Mouse (Mus musculus) ES-E14 (cell line): ENCODE data around the gene Szt2. TPM values are rescaled to one million over a fixed set of nuclear protein-coding genes. Genes with fewer than 3 reads are reported as not detected.

Experiments used
- DNase-seq: peaks from one replicate; pipeline ENCODE4 v3.0.0-alpha.2; 2013; ENCODE audit warnings: low read depth, low spot score
- H3K27ac ChIP-seq: 2 replicates; pipeline ENCODE4 v1.5.1; 2012; ENCODE audit warnings: low read depth, mild to moderate bottlenecking, low read length, moderate library complexity, mixed read lengths; ENCODE audit not compliant: poor library complexity, insufficient read depth, severe bottlenecking
- H3K36me3 ChIP-seq: 2 replicates; pipeline ENCODE4 v1.6.1; 2012; ENCODE audit warnings: mild to moderate bottlenecking, low read length, moderate library complexity, mixed read lengths; ENCODE audit not compliant: control insufficient read depth, poor library complexity, insufficient read depth, severe bottlenecking
- H3K4me1 ChIP-seq, 2 experiments: fragments of 150-350 bp in 1 of 2; sonication (generic) in 1 of 2; 2 replicates each; pipeline ENCODE4 v1.6.1; 2012; ENCODE audit warnings: low read length in 2 of 2, mild to moderate bottlenecking in 1 of 2, mixed read lengths in 1 of 2; ENCODE audit not compliant: control insufficient read depth in 2 of 2, insufficient read depth in 2 of 2, poor library complexity in 1 of 2
- H3K4me3 ChIP-seq, 2 experiments: fragments of 150-350 bp in 1 of 2; sonication (generic) in 1 of 2; 2 replicates each; pipeline ENCODE4 v1.5.1; 2012; ENCODE audit warnings: low read length in 2 of 2, low read depth in 1 of 2, mild to moderate bottlenecking in 1 of 2, mixed read lengths in 1 of 2; ENCODE audit not compliant: insufficient read depth in 1 of 2, poor library complexity in 1 of 2, severe bottlenecking in 1 of 2
- H3K9ac ChIP-seq: 2 replicates; pipeline ENCODE4 v1.6.1; 2012; ENCODE audit warnings: low read depth, mild to moderate bottlenecking, low read length, mixed read lengths; ENCODE audit not compliant: poor library complexity, insufficient read depth, severe bottlenecking
- H3K9me3 ChIP-seq: fragments of 150-350 bp; sonication (generic); 2 replicates; pipeline ENCODE4 v1.6.1; 2012; ENCODE audit warnings: low read depth, mild to moderate bottlenecking, low read length; ENCODE audit not compliant: control insufficient read depth, insufficient read depth
- CHD2 ChIP-seq: IDR thresholded peaks from 2 replicates; pipeline ENCODE4 v1.6.1; 2014; ENCODE audit warnings: mild to moderate bottlenecking, low read depth, low read length, inconsistent platforms
- HCFC1 ChIP-seq: IDR thresholded peaks from 2 replicates; pipeline ENCODE4 v1.6.1; 2012; ENCODE audit warnings: low read length, inconsistent platforms, borderline replicate concordance; ENCODE audit not compliant: insufficient read depth
- MAFK ChIP-seq: IDR thresholded peaks from 2 replicates; pipeline ENCODE4 v1.6.1; 2014; ENCODE audit warnings: mild to moderate bottlenecking, low read depth, low read length, inconsistent platforms; ENCODE audit not compliant: insufficient read depth
- ZC3H11A ChIP-seq: IDR thresholded peaks from 2 replicates; pipeline ENCODE4 v1.6.1; 2012; ENCODE audit warnings: low read depth, mild to moderate bottlenecking, inconsistent platforms, low read length, borderline replicate concordance
- ZNF384 ChIP-seq: IDR thresholded peaks from 2 replicates; pipeline ENCODE4 v1.6.1; 2012; ENCODE audit warnings: low read depth, low read length, inconsistent platforms
- in situ Hi-C, 2 experiments: fragments of 600-800 bp; cut with MboI; formaldehyde crosslinking; loops; one replicate each; pipeline ENCODE4 v1.15.1; 2025; ENCODE audit warnings: low sequenced_read_pairs in 2 of 2, inconsistent platforms in 1 of 2; ENCODE audit not compliant: unreplicated experiment in 2 of 2
- total RNA-seq: library from RNA; depleted of rRNA; stranded (reverse); fragments of 300-350 nt; gene quantifications from 2 replicates; pipeline ENCODE4 v1.2.3, GENCODE M21; 2012

Gene Szt2
- total RNA-seq, 1 experiment: 17.4 TPM

DNA sequence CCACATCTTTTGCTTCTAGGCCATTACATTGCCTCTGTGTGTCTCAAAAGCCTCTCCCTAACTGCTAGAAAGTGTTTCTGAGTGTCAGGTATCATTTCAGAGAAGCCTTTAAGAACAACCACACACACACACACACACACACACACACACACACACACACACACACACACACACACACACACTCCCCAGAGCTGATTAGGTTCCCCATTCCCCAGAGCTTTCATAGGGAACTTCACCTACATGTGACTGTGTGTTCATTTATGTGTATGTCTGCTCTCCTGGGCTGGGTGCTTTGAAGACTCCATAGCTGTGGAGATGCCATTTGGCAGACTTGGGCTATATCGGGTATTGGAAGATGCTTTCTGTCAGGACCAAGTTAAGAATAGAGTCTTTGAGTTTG lies 16.3 kb upstream of the Szt2 start:
- Histone ChIP-seq H3K27ac (no peak overlapping the region), H3K36me3 (peaks cover 6% of the 10 kb centered on the region; the same call in 1 of the 2 replicates), H3K4me3 (no peak overlapping the region), H3K4me1 (peaks cover 0 to 19% of the 10 kb centered on the region in 2 experiments; a peak in 2 of 4 replicates), H3K9me3 (no peaks in the 10 kb centered on the region), H3K9ac (no peak overlapping the region)
- TF ChIP-seq HCFC1 (no peak), ZNF384 (no peak), ZC3H11A (no peak), CHD2 (no peak), MAFK (no peak)
- in situ Hi-C loops: no loop called here
- DNase-seq: no peak

DNA sequence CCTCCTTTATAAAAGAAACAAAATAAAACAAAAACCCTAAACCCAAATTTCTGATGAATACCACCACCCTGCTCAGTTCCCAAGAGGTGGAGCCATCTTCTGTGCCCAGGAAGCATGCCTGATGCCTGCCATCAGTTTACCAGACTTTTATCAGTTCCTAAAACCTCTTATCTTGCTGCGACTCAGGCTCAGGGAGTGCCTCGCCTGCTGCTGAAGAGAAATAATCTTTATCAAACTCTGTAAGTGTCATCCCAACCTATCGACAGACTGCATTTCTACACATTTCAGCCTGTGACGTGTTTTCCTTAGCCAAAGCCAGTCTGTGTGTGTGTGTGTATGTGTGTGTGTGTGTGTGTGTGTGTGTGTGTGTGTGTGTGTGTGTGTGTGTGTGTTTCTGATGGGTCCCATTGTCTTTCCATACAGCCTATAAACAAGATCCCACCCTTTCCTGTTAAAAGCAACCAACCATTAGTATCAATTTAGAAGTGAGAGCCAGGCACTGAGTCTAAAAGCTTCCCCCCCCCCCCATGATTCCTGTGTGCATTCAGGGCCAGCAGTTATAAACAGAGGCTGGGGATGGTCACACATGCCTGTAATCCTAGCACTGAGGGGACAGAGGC lies 15.6 kb upstream of the Szt2 start:
- H3K9ac ChIP-seq: no peak overlapping the region
- H3K9me3 ChIP-seq: no peaks in the 10 kb centered on the region
- no peak for DNase-seq
- H3K4me3 ChIP-seq: no peak overlapping the region
- H3K27ac ChIP-seq: no peak overlapping the region
- peaks cover 0 to 13% of the 10 kb centered on the region in 2 experiments; a peak in 2 of 4 replicates for H3K4me1 ChIP-seq
- TF ChIP-seq HCFC1: no peak
- TF ChIP-seq CHD2: no peak
- TF ChIP-seq ZNF384: no peak
- TF ChIP-seq MAFK: no peak
- no peak for TF ChIP-seq ZC3H11A
- in situ Hi-C loops: no loop called here
- peaks cover 2% of the 10 kb centered on the region for H3K36me3 ChIP-seq

DNA sequence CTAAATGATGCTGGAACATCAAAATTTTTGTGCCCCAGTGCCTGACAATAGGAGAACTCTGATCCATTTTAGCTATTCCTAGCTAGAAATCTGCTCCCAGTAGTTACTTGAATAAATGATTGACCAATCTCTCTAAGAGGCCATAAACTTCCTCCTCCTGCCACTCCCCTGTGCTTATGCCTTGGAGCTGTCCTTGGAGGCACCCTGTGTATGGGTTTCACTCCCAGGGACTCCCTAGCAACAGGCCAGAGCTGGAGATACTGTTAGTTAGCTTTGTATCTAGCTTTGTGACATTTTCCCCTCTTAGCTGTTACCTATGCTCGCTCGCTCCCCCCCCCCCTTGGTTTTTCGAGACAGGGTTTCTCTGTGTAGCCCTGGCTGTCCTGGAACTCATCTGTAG lies 12.3 kb upstream of the Szt2 start:
- no peaks in the 10 kb centered on the region for H3K4me1 ChIP-seq
- no peak overlapping the region for H3K4me3 ChIP-seq
- no peak overlapping the region for H3K27ac ChIP-seq
- H3K9me3 ChIP-seq: no peaks in the 10 kb centered on the region
- H3K9ac ChIP-seq: no peak overlapping the region
- H3K36me3 ChIP-seq: peaks cover 5% of the 10 kb centered on the region
- in situ Hi-C loops: no loop called here
- no peak for DNase-seq
- TF ChIP-seq ZC3H11A (no peak), HCFC1 (no peak), ZNF384 (no peak), CHD2 (no peak), MAFK (no peak)

DNA sequence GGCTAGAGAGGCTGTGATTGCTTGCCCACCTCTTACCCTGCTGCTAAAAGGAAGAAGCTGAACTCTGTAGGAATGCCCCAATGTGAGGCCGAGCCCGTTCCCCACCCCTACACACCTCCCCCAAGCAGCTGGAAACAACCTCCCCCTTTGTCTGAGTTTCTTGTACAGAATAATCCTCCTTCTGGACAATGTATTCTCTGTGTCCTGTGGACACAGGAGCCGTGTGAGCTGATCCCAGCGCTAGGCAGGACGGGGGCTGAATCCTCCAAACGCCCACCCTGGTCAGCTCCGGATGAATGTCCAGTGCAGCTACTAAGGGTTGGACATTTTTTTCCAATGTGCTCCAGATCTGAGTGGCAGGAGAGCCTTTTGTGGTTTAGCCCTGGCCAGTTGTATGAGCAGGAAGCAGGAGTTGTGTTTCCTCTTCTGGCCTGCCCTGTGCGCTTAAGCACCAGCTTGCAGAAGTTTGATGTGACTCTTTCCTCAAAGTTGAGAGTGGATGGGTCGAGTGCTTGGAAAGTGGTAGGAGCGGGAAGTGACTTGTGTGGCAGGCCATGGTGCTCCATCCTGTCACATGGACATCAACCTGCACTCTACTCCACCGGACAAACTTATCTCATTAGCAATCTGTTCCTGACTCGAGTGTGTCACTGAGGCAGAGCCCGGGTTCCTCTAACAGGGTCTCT lies 8.2 kb upstream of the Szt2 start:
- H3K9me3 ChIP-seq: no peaks in the 10 kb centered on the region
- no peak overlapping the region for H3K9ac ChIP-seq
- peaks cover 33% of the 10 kb centered on the region for H3K36me3 ChIP-seq
- no peak for TF ChIP-seq MAFK
- TF ChIP-seq ZC3H11A: no peak
- TF ChIP-seq HCFC1: no peak
- TF ChIP-seq CHD2: no peak
- TF ChIP-seq ZNF384: no peak
- no peak overlapping the region for H3K27ac ChIP-seq
- H3K4me3 ChIP-seq: no peak overlapping the region
- in situ Hi-C loops: no loop called here
- H3K4me1 ChIP-seq: no peaks in the 10 kb centered on the region
- DNase-seq: no peak
